Mouse (Mus musculus): Measurements from ENCODE around the gene Pop5. TPM values are rescaled to one million over a fixed set of nuclear protein-coding genes. Genes with fewer than 3 reads are reported as not detected.

Pop5 gene
- 83.5 and 88.1 TPM in 2 replicates for polyA plus RNA-seq (2015; fragmentation: Nextera tagmentation; extraction: Ambion mirVana)

- no peak for ATAC-seq (ENCODE audit: insufficient number of reproducible peaks, insufficient read depth, low FRiP score, low TSS enrichment, low read depth)
- peak within 1 kb of the TSS; percentile 28; the same call in 1 of the 2 replicates for H3K27ac ChIP-seq
- H3K36me3 ChIP-seq = peaks cover 12% of the 10 kb centered on the region
Measured at GRCm38 (mm10) chr5:115235786-115236263, at the start of gene Pop5. Gene Pop5, plus strand, starts transcription at chr5:115235836.

GRCm38 (mm10) chr5:115186371-115187073, 49.1 kb upstream of the Pop5 start:
- no peaks in the 10 kb centered on the region for H3K36me3 ChIP-seq
- 35% methylated on average over 17 of the region's 17 CpGs for WGBS
- H3K27me3 ChIP-seq = peaks cover 53% of the 10 kb centered on the region
- no peak overlapping the region for H3K27ac ChIP-seq
- H3K4me1 ChIP-seq = peaks cover 40% of the 10 kb centered on the region
- peak overlapping the region; percentile 19 for H3K4me3 ChIP-seq
- H3K9me3 ChIP-seq = no peaks in the 10 kb centered on the region
- no peak for ATAC-seq (ENCODE audit: insufficient number of reproducible peaks, insufficient read depth, low FRiP score, low TSS enrichment, low read depth)
- H3K9ac ChIP-seq = peak overlapping the region; percentile 46
- peak overlapping the region; percentile 47 for H3K4me2 ChIP-seq

More at GRCm38 (mm10) chr5:115235786-115236263, at the start of gene Pop5:
- 1% methylated on average over 21 of the region's 21 CpGs for WGBS
- Histone ChIP-seq H3K4me3 (peak within 1 kb of the TSS; percentile 58), H3K27me3 (peaks cover 16% of the 10 kb centered on the region), H3K9me3 (no peaks in the 10 kb centered on the region), H3K4me2 (peak within 1 kb of the TSS; percentile 91), H3K9ac (peak within 1 kb of the TSS; percentile 72), H3K4me1 (peaks cover 22% of the 10 kb centered on the region)

DNA sequence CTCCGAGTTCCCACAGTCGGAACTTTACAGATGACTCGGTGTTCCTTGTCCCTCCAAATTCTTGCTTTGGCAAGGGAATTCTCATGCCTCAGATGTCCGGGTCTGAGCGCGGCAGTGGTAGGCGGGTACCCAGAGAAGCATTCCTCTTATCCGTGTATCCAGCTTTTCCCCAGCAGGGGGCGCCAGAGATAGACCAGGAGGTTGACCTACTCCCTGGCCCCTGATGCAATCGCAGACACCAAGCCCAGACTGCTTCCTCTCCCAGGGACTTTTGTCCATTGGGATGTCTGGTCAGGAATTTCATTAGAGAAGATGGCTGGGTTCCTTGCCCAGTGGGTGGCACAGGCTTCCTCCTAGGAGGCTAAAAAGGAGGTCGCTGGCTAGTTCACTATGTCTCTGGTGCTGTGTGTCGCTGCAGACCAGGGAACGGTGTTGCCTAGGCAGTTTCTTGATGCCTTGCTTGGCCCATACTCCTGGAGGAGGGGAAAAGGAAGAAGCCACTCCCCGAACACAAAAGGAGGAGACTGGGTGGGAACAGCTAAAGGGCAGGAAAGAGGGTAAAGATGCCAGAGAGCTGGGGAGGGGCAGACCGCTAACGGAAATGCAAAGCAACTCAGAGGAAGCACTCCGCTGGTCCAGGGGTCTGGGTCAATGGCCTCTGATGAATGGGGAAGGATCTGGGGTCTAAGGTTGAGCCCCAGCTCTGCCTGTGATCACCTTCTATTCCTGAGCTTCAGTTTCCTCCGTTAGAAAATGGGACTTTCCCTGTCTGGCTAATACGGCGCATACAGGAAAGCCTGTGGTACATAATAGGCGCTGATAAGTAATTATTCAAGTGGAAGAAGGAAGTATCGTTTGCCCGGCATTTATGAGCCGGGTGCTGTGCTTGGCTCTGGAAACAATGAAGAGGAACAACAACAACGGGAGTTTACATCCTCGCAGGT, 48.2 kb upstream of the Pop5 start:
- Histone ChIP-seq H3K4me1 (peaks cover 42% of the 10 kb centered on the region), H3K4me2 (peak overlapping the region; percentile 47), H3K27me3 (peaks cover 62% of the 10 kb centered on the region), H3K36me3 (no peaks in the 10 kb centered on the region), H3K4me3 (peak overlapping the region; percentile 19), H3K9me3 (no peaks in the 10 kb centered on the region), H3K27ac (no peak overlapping the region), H3K9ac (peak overlapping the region; percentile 36; the same call in 1 of the 2 replicates)
- no peak; the same call in 1 of the 2 replicates for ATAC-seq (ENCODE audit: insufficient number of reproducible peaks, insufficient read depth, low FRiP score, low TSS enrichment, low read depth)
- WGBS = 12% methylated on average over 26 of the region's 26 CpGs

- no peaks in the 10 kb centered on the region for H3K36me3 ChIP-seq
- no peak overlapping the region for H3K9ac ChIP-seq
- H3K4me3 ChIP-seq = no peak overlapping the region
- H3K4me2 ChIP-seq = no peak overlapping the region
- no peak overlapping the region for H3K27ac ChIP-seq
- ATAC-seq (ENCODE audit: insufficient number of reproducible peaks, insufficient read depth, low FRiP score, low TSS enrichment, low read depth) = no peak
- H3K27me3 ChIP-seq = peaks cover 76% of the 10 kb centered on the region
- H3K9me3 ChIP-seq = no peaks in the 10 kb centered on the region
- H3K4me1 ChIP-seq = peaks cover 52% of the 10 kb centered on the region
- 46% methylated on average over 5 of the region's 5 CpGs for WGBS
Measured at GRCm38 (mm10) chr5:115188824-115189223, 46.8 kb upstream of the Pop5 start.

DNA sequence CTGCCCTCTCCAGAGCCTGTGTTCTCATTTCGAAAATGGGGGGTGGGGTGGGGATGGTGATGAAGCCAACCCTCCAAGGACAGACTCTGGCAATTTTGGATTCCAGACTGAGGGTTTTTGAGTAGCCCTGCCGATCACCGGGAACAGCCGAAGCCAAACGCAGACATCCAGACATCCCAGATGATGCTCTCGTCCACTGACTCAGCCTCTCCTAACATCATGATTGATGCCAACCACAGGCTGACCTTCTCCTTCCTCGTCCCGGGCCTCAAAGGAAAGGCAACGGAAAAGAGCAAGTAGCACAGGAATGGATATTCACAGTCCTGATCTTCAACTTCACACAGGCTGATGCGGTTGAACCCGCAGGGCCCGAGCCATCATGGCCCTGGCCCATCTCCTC, 45.6 kb upstream of the Pop5 start:
- Histone ChIP-seq H3K27ac (no peak overlapping the region), H3K36me3 (no peaks in the 10 kb centered on the region), H3K9ac (no peak overlapping the region), H3K9me3 (no peaks in the 10 kb centered on the region), H3K4me1 (peaks cover 53% of the 10 kb centered on the region), H3K4me2 (no peak overlapping the region), H3K27me3 (peaks cover 86% of the 10 kb centered on the region), H3K4me3 (no peak overlapping the region)
- WGBS = 71% methylated on average over 12 of the region's 12 CpGs
- ATAC-seq (ENCODE audit: insufficient number of reproducible peaks, insufficient read depth, low FRiP score, low TSS enrichment, low read depth) = no peak

DNA sequence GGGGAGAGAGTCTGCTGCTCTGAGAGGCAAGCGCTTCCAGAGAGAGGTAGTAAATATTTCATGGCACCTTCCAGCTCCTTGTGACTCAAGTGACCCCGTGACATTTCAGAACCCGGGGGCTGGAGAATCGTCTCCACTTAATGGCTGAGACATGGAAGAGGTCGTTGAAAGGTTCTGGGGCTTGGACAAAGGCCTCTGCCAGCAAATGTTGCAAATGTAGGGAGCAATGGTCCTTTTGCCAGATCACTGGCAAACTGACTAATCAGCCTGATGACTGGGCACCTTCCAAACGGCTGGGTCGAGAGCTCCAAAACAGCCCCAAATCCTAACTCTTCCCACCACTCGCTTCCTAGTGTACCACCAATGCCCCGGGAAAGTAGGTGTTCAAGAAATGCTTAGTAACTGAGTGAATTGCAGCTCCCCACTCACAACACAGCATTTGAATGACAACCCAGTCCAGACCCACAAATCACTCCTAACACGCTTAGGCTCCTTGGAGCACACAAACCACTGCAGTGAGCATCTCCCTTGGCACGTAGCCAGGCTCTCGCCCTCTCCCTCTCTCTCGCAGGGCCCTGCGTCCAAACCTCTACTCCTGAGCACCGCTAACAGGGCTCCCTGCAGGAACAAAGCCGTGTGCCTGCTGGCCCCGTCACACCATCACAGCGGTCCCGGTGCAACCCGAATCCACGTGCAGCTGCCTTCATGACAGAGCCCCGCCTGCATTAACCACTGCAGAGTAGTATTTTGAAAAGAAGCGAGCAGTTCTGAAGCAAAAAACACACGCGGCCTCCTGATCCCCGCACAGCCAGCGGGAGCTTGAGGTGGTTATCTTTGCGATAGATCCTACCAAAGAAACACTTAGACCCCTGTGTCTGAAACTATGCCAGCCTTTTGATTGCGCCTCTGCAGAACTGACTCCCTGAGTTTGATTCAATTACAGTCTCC, 43.5 kb upstream of the Pop5 start:
- WGBS = 6% methylated on average over 29 of the region's 29 CpGs
- H3K4me2 ChIP-seq = peak overlapping the region; percentile 100
- H3K27ac ChIP-seq = no peak overlapping the region
- H3K9ac ChIP-seq = no peak overlapping the region
- H3K4me3 ChIP-seq = peak overlapping the region; percentile 60
- no peaks in the 10 kb centered on the region for H3K36me3 ChIP-seq
- ATAC-seq (ENCODE audit: insufficient number of reproducible peaks, insufficient read depth, low FRiP score, low TSS enrichment, low read depth) = no peak
- no peaks in the 10 kb centered on the region for H3K9me3 ChIP-seq
- peaks cover 90% of the 10 kb centered on the region for H3K27me3 ChIP-seq
- peaks cover 38% of the 10 kb centered on the region for H3K4me1 ChIP-seq

DNA sequence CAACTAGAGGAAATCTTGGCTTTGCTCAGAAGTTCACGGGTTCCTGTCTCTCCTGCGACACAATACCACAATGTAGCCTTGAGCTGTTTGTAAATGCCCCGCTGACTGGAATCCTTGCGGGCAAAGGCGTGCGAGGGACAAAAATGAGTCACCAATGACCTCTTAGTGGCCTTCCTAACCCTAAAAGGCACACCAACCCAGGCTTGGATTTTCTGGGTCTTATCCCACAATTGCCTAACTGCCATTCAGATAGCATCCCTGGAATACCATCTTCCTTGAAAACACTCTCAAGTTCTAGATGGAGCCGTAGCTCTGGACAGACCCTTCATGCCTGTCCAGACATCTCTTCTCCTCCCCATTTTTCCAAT, 42.8 kb upstream of the Pop5 start:
- Histone ChIP-seq H3K36me3 (no peaks in the 10 kb centered on the region), H3K4me1 (peaks cover 31% of the 10 kb centered on the region), H3K9me3 (no peaks in the 10 kb centered on the region), H3K9ac (no peak overlapping the region), H3K4me3 (peak overlapping the region; percentile 60), H3K27ac (no peak overlapping the region), H3K4me2 (peak overlapping the region; percentile 100), H3K27me3 (peaks cover 83% of the 10 kb centered on the region)
- ATAC-seq (ENCODE audit: insufficient number of reproducible peaks, insufficient read depth, low FRiP score, low TSS enrichment, low read depth) = no peak
- WGBS = 9% methylated on average over 7 of the region's 7 CpGs

- H3K4me3 ChIP-seq = peak overlapping the region; percentile 60
- ATAC-seq (ENCODE audit: insufficient number of reproducible peaks, insufficient read depth, low FRiP score, low TSS enrichment, low read depth) = no peak
- peak overlapping the region; percentile 100 for H3K4me2 ChIP-seq
- peaks cover 29% of the 10 kb centered on the region for H3K4me1 ChIP-seq
- WGBS = under 1% methylated on average over 34 of the region's 34 CpGs
- H3K36me3 ChIP-seq = no peaks in the 10 kb centered on the region
- no peak overlapping the region for H3K27ac ChIP-seq
- H3K27me3 ChIP-seq = peaks cover 81% of the 10 kb centered on the region
- no peaks in the 10 kb centered on the region for H3K9me3 ChIP-seq
- peak overlapping the region; percentile 69 for H3K9ac ChIP-seq
Measured at GRCm38 (mm10) chr5:115193226-115193625, 42.4 kb upstream of the Pop5 start.

GRCm38 (mm10) chr5:115193669-115194625, 41.7 kb upstream of the Pop5 start, which contains the start of gene Cabp1:
Gene Cabp1, minus strand, starts transcription at chr5:115194381.
- H3K4me2 ChIP-seq = peak within 1 kb of the TSS; percentile 100
- H3K9ac ChIP-seq = peak within 1 kb of the TSS; percentile 69
- under 1% methylated on average over 100 of the region's 116 CpGs for WGBS
- H3K36me3 ChIP-seq = no peaks in the 10 kb centered on the region
- peak within 1 kb of the TSS; percentile 60 for H3K4me3 ChIP-seq
- H3K4me1 ChIP-seq = peaks cover 29% of the 10 kb centered on the region
- no peak within 1 kb of the TSS for H3K27ac ChIP-seq
- no peaks in the 10 kb centered on the region for H3K9me3 ChIP-seq
- peaks cover 78% of the 10 kb centered on the region for H3K27me3 ChIP-seq
- no peak for ATAC-seq (ENCODE audit: insufficient number of reproducible peaks, insufficient read depth, low FRiP score, low TSS enrichment, low read depth)

GRCm38 (mm10) chr5:115194626-115195221, 40.9 kb upstream of the Pop5 start:
- H3K27ac ChIP-seq = no peak overlapping the region
- ATAC-seq (ENCODE audit: insufficient number of reproducible peaks, insufficient read depth, low FRiP score, low TSS enrichment, low read depth) = no peak
- H3K4me1 ChIP-seq = peaks cover 29% of the 10 kb centered on the region
- H3K9me3 ChIP-seq = no peaks in the 10 kb centered on the region
- peak overlapping the region; percentile 60 for H3K4me3 ChIP-seq
- H3K27me3 ChIP-seq = peaks cover 72% of the 10 kb centered on the region
- 4% methylated on average over 12 of the region's 12 CpGs for WGBS
- no peak overlapping the region; the same call in 1 of the 2 replicates for H3K9ac ChIP-seq
- H3K4me2 ChIP-seq = peak overlapping the region; percentile 100
- no peaks in the 10 kb centered on the region for H3K36me3 ChIP-seq

Measured in embryonic facial prominence, embryonic 13.5 days (tissue).